Mouse (Mus musculus): ENCODE data around the gene Sptb.

DNA sequence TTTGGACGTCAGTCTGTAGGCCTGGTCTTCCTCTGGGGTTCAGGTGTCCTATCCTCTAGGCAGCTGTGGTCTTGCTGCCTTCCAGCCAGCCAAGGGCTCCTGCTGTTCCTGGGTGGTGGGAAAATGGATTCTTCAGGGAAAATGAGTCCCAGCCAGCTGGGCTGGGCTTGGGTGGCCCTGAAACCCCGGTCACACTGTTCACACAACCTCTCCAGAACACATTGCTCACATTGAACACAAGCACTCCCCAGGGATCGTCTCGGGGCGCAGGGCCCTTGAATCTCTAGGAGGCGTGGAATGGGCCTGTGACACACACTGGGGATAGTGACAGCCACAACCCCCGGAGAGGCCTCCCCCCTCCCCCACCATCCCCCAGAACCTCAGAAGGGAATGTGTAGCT lies 156.4 kb downstream of the Sptb start:
- no peak for TF ChIP-seq CTCF (IDR thresholded peaks at IDR 0.05; ENCODE audit: low read depth)
- no peak for TF ChIP-seq EP300 (IDR thresholded peaks at IDR 0.05; ENCODE audit: low read depth)

All from heart, postnatal 0 days (tissue).